Mouse (Mus musculus): ENCODE results near the gene Zfp839.

DNA sequence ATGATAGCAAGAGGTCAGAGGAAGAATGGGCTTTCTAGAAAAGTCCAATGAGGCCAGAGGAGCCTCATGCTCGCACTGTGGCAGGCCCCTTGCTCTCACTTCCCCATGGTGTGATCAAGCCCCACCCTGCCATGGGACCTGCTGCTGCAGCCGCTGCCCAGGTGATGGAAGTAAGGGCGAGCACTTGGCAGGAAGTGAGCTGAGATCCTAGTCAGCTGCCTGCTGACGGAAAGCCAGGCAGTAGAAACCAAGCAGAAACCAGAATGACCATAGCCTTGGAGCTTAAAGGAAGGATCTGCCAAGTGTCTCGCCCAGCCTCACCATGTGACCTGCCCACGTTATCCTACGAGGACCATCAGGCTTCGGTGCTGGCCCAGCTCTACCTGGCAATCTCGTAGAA, 36.9 kb upstream of the Zfp839 start:
- TF ChIP-seq CTCF (IDR thresholded peaks at IDR 0.05; ENCODE audit: low read depth, low read length) (no peak), POLR2A (IDR thresholded peaks at IDR 0.05; ENCODE audit: borderline replicate concordance, low read depth, low read length) (no peak)
